Mouse (Mus musculus): ENCODE data around the gene Hoxc6. TPM values are rescaled to one million over a fixed set of nuclear protein-coding genes. Genes with fewer than 3 reads are reported as not detected.

Hoxc6 gene
- polyA plus RNA-seq, 1 experiment: not detected

GRCm38 (mm10) chr15:102967511-102968397 is 30.3 kb upstream of the Hoxc6 start:
- Histone ChIP-seq H3K27me3 (ENCODE audit: control insufficient read depth, insufficient read depth, low read length) (peaks cover 40% of the 10 kb centered on the region), H3K27ac (ENCODE audit: insufficient read depth, low read length) (no peak overlapping the region), H3K4me1 (ENCODE audit: control insufficient read depth, insufficient read depth, insufficient read length) (peaks cover 2% of the 10 kb centered on the region; the same call in 1 of the 2 replicates), H3K4me3 (ENCODE audit: extremely low read depth, insufficient read depth, insufficient read length) (no peak overlapping the region), H3K36me3 (ENCODE audit: control insufficient read depth, insufficient read depth, low read length) (no peaks in the 10 kb centered on the region)
- TF ChIP-seq POLR2A (IDR thresholded peaks at IDR 0.05; ENCODE audit: low read depth, low read length) (no peak), CTCF (IDR thresholded peaks at IDR 0.05; ENCODE audit: extremely low read depth, insufficient read depth, insufficient read length, insufficient replicate concordance) (no peak)
- no peak for DNase-seq (ENCODE audit: low read depth in 1 of 2, low spot score in 2 of 2)
- 11% methylated on average over 34 of the region's 34 CpGs for WGBS

DNA sequence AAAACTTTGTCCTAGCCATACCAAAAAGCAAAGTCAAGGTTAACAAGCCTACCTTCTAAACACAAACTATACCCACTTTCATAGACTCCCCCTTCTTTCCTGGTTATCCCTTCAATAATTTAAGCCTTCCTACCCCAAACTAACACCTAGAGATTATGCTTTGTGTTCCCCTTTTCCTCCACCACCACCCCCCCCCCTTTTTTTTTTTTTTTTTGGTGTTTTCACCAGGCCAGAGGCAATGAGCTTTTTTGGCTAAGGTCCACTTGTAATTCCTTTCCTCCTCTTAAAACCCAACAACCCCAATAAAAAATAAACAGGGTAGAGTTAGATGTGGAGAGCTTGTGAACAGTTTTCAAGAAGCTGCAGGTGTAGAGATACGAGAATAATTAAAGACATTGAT is 28.8 kb upstream of the Hoxc6 start:
- Histone ChIP-seq H3K4me3 (ENCODE audit: extremely low read depth, insufficient read depth, insufficient read length) (no peak overlapping the region), H3K4me1 (ENCODE audit: control insufficient read depth, insufficient read depth, insufficient read length) (no peaks in the 10 kb centered on the region), H3K27ac (ENCODE audit: insufficient read depth, low read length) (no peak overlapping the region), H3K27me3 (ENCODE audit: control insufficient read depth, insufficient read depth, low read length) (peaks cover 36% of the 10 kb centered on the region), H3K36me3 (ENCODE audit: control insufficient read depth, insufficient read depth, low read length) (no peaks in the 10 kb centered on the region)
- TF ChIP-seq POLR2A (IDR thresholded peaks at IDR 0.05; ENCODE audit: low read depth, low read length) (no peak), CTCF (IDR thresholded peaks at IDR 0.05; ENCODE audit: extremely low read depth, insufficient read depth, insufficient read length, insufficient replicate concordance) (no peak)
- no peak for DNase-seq (ENCODE audit: low read depth in 1 of 2, low spot score in 2 of 2)
- WGBS: 33% methylated on average over 1 of the region's 1 CpGs

- H3K4me3 ChIP-seq (ENCODE audit: extremely low read depth, insufficient read depth, insufficient read length): no peak overlapping the region
- DNase-seq (ENCODE audit: low read depth in 1 of 2, low spot score in 2 of 2): no peak
- H3K4me1 ChIP-seq (ENCODE audit: control insufficient read depth, insufficient read depth, insufficient read length): no peaks in the 10 kb centered on the region
- 1% methylated on average over 12 of the region's 12 CpGs for WGBS
- peaks cover 38% of the 10 kb centered on the region for H3K27me3 ChIP-seq (ENCODE audit: control insufficient read depth, insufficient read depth, low read length)
- TF ChIP-seq CTCF (IDR thresholded peaks at IDR 0.05; ENCODE audit: extremely low read depth, insufficient read depth, insufficient read length, insufficient replicate concordance) (no peak), POLR2A (IDR thresholded peaks at IDR 0.05; ENCODE audit: low read depth, low read length) (no peak)
- no peak overlapping the region for H3K27ac ChIP-seq (ENCODE audit: insufficient read depth, low read length)
- no peaks in the 10 kb centered on the region for H3K36me3 ChIP-seq (ENCODE audit: control insufficient read depth, insufficient read depth, low read length)
Measured at GRCm38 (mm10) chr15:102970740-102971139, 27.3 kb upstream of the Hoxc6 start.

- DNase-seq (ENCODE audit: low read depth in 1 of 2, low spot score in 2 of 2): no peak
- WGBS: 4% methylated on average over 21 of the region's 21 CpGs
- Histone ChIP-seq H3K36me3 (ENCODE audit: control insufficient read depth, insufficient read depth, low read length) (no peaks in the 10 kb centered on the region), H3K27ac (ENCODE audit: insufficient read depth, low read length) (no peak overlapping the region), H3K4me1 (ENCODE audit: control insufficient read depth, insufficient read depth, insufficient read length) (peaks cover 9% of the 10 kb centered on the region; the same call in 1 of the 2 replicates), H3K27me3 (ENCODE audit: control insufficient read depth, insufficient read depth, low read length) (peaks cover 35% of the 10 kb centered on the region), H3K4me3 (ENCODE audit: extremely low read depth, insufficient read depth, insufficient read length) (no peak overlapping the region)
- TF ChIP-seq CTCF (IDR thresholded peaks at IDR 0.05; ENCODE audit: extremely low read depth, insufficient read depth, insufficient read length, insufficient replicate concordance) (no peak), POLR2A (IDR thresholded peaks at IDR 0.05; ENCODE audit: low read depth, low read length) (no peak)
Measured at GRCm38 (mm10) chr15:102972254-102972653, 25.8 kb upstream of the Hoxc6 start.

GRCm38 (mm10) chr15:102972753-102973152 is 25.3 kb upstream of the Hoxc6 start:
- no peak overlapping the region for H3K27ac ChIP-seq (ENCODE audit: insufficient read depth, low read length)
- no peaks in the 10 kb centered on the region for H3K36me3 ChIP-seq (ENCODE audit: control insufficient read depth, insufficient read depth, low read length)
- no peak for DNase-seq (ENCODE audit: low read depth in 1 of 2, low spot score in 2 of 2)
- 7% methylated on average over 6 of the region's 6 CpGs for WGBS
- peaks cover 36% of the 10 kb centered on the region for H3K27me3 ChIP-seq (ENCODE audit: control insufficient read depth, insufficient read depth, low read length)
- no peak overlapping the region for H3K4me3 ChIP-seq (ENCODE audit: extremely low read depth, insufficient read depth, insufficient read length)
- H3K4me1 ChIP-seq (ENCODE audit: control insufficient read depth, insufficient read depth, insufficient read length): peaks cover 9% of the 10 kb centered on the region; the same call in 1 of the 2 replicates
- no peak for TF ChIP-seq POLR2A (IDR thresholded peaks at IDR 0.05; ENCODE audit: low read depth, low read length)
- TF ChIP-seq CTCF (IDR thresholded peaks at IDR 0.05; ENCODE audit: extremely low read depth, insufficient read depth, insufficient read length, insufficient replicate concordance): no peak

DNA sequence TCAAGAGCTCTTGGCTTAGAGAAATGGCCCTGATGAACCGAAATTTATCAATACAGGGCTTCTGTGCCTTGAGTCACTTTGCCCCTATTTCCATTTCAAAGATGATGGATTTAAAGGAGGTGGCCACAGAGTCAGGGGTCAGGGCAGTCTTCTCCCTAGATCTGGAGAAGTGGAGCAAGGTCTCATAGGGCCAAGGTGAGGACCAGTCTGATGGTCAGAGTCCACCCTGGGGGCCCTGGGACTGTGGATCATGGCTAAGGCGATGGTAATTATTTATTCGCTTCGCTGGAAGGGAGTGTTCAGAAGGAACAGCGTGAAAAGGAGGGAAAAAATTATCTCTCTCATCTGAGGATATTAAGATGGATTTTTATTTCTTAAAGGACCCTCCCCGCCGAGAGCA is 23.0 kb upstream of the Hoxc6 start:
- Histone ChIP-seq H3K27ac (ENCODE audit: insufficient read depth, low read length) (no peak overlapping the region), H3K4me3 (ENCODE audit: extremely low read depth, insufficient read depth, insufficient read length) (no peak overlapping the region), H3K27me3 (ENCODE audit: control insufficient read depth, insufficient read depth, low read length) (peaks cover 42% of the 10 kb centered on the region), H3K4me1 (ENCODE audit: control insufficient read depth, insufficient read depth, insufficient read length) (peaks cover 9% of the 10 kb centered on the region; the same call in 1 of the 2 replicates), H3K36me3 (ENCODE audit: control insufficient read depth, insufficient read depth, low read length) (no peaks in the 10 kb centered on the region)
- WGBS: 23% methylated on average over 7 of the region's 7 CpGs
- DNase-seq (ENCODE audit: low read depth in 1 of 2, low spot score in 2 of 2): no peak
- TF ChIP-seq CTCF (IDR thresholded peaks at IDR 0.05; ENCODE audit: extremely low read depth, insufficient read depth, insufficient read length, insufficient replicate concordance) (no peak), POLR2A (IDR thresholded peaks at IDR 0.05; ENCODE audit: low read depth, low read length) (no peak)

GRCm38 (mm10) chr15:102975688-102976111 is 22.4 kb upstream of the Hoxc6 start:
- Histone ChIP-seq H3K4me1 (ENCODE audit: control insufficient read depth, insufficient read depth, insufficient read length) (peaks cover 9% of the 10 kb centered on the region; the same call in 1 of the 2 replicates), H3K36me3 (ENCODE audit: control insufficient read depth, insufficient read depth, low read length) (no peaks in the 10 kb centered on the region), H3K27ac (ENCODE audit: insufficient read depth, low read length) (no peak overlapping the region), H3K27me3 (ENCODE audit: control insufficient read depth, insufficient read depth, low read length) (peaks cover 41% of the 10 kb centered on the region), H3K4me3 (ENCODE audit: extremely low read depth, insufficient read depth, insufficient read length) (no peak overlapping the region)
- no peak for DNase-seq (ENCODE audit: low read depth in 1 of 2, low spot score in 2 of 2)
- TF ChIP-seq POLR2A (IDR thresholded peaks at IDR 0.05; ENCODE audit: low read depth, low read length) (no peak), CTCF (IDR thresholded peaks at IDR 0.05; ENCODE audit: extremely low read depth, insufficient read depth, insufficient read length, insufficient replicate concordance) (no peak)
- WGBS: 7% methylated on average over 21 of the region's 21 CpGs
